Mouse (Mus musculus) layer of hippocampus, adult 18-20 months (tissue): ENCODE measurements around the gene Adipor1. TPM values are rescaled to one million over a fixed set of nuclear protein-coding genes. Genes with fewer than 3 reads are reported as not detected.

Source experiments
- DNase-seq, 2 experiments: peaks; one replicate each; pipeline ENCODE4 v3.0.0; 2022; ENCODE audit warnings: low spot score in 2 of 2
- long read RNA-seq: library from polyadenylated mRNA; stranded (forward); transcript quantifications from one replicate; pipeline ENCODE4 v2.0.0, GENCODE M21; 2021
- total RNA-seq, 2 experiments: library from RNA; stranded (reverse); gene quantifications; 2 replicates each; pipeline ENCODE4 v1.2.3; 2021

Adipor1 gene
- total RNA-seq: 10 to 100 TPM; 58.0 to 60.7 TPM
- long read RNA-seq, transcript Adipor1-201 (8 exons, 3,123 nt): major isoform, 149 of 219 reads
- long read RNA-seq, transcript Adipor1-202 (8 exons, 3,446 nt): minor isoform, 57 of 219 reads
- long read RNA-seq, partial matches to known transcripts: 3 of 219 reads
- long read RNA-seq, other reads (novel, unspliced or antisense): 10 of 219 reads

DNA sequence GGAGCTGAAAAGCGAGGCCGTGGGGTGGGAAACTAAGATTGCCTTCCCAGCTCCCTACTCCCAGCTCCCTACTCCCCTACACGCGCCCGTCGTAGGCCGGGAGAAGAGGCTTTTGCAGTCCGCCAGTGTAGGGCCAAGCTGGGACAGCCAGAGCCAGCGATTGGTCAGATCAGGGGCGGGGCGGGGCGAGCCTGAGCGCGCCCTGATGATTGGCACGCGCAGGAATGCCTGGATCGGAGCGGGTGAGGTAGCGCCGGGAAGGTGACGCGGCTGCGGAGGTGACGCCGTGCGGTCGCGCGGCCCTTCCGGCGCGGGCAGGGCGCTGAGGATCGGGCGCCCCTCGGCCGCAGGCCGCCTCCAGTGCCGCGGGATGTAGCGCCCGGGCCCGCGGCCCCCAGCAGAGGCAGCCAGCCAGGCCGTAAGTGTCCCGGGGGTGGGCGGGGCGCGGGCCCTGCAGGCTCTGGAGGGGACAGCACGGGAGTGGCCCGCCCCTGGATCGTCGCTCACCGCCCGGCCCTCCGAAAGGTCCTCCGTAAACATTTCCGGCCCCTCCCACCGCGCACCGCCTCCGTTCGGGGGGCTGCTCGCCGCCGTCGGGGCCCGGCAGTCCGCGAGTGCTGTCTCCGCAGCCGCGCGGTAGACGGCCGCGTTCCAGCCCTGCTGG is at the start of gene Adipor1:
Gene Adipor1 (plus strand): TSS at position 211 of the 664 bp plus-strand sequence.
- DNase-seq: peak; percentile 97 to 98

DNA sequence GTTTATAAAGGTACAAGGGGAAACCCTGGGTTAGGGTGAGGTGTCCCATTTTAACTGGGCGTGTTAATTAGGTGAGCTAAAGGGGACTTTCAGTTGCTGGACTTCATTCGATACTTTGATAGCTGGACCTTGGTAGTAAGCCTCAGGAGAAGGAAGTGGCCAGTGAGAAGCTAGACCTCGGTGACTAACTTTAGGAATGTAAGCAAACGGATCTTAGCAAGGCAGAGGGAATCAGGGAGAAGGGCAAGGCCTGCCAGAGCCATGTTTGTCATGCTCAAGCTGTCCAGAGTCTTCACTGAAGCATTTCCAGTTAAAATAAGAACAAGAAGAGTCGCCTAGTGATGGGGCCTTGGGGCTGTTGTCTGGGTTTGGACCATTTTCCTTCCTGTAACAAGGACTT is 49.7 kb upstream of the Adipor1 start:
- no peak for DNase-seq

DNA sequence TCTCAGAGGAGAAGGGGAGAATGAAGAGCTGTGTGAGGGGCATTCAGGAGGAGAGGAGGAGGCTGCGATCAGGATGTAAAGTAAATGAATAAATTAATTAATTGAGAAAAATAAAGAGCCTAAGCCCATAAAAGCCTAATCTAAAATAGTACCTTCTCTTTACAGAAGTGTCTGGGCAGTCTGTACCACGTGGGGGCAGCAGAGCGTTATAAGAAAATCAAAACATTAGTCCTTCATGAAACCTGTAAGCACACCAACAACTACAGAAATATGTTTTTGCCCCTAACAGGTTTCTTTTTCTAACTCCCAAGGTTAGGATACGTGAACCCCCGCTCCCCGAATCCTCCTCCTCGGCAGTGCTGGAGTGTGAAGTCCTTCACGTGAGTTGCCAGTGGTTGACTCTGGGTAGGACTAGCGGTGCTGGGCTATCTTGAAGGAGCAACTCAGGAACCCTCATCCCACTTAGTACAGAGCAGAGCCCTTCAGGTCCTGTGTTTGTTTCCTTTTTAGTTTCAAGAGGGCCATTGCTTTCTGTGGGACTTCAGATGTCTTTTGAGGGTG is 46.3 kb upstream of the Adipor1 start:
- DNase-seq: peak in 1 of 2 experiments; percentile 75

DNA sequence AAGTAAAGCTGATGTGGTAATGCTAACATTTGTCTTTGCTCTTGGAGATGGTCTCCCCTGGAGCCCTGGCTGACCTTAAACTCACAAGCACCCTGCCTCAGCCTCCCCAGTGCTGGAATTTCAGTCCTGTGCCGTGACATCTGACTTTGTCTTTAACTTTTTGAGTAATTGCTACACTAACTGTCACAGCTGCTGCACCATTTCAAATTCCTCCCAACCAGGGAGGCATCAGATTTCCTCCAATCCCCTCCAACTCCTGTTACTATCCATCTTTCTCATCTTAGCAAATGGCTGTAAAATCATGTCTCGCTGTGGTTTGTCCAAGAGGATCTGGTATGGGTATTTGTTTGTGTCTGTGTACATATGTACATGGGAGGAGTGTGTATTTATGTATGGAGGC is 41.1 kb upstream of the Adipor1 start:
- no peak for DNase-seq

DNA sequence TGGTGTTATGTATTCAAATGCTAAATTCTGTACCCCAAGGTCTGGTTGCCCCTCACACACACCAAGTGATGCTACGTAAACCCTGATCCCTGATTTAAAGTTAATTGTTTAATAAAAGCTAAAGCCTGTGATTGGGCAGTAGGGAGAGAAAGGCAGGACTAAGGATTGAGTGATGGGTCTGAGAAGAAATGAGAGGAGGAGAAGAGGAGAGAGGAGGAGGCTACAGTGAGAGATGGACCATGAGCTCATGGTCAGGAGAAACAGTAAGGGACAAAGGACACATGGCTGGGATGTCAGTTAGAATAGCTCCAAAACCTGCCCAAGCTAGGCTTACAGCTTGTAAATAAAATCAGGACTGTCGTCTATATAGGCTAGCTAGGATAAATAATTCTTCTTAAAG is 34.1 kb upstream of the Adipor1 start:
- DNase-seq: no peak

DNA sequence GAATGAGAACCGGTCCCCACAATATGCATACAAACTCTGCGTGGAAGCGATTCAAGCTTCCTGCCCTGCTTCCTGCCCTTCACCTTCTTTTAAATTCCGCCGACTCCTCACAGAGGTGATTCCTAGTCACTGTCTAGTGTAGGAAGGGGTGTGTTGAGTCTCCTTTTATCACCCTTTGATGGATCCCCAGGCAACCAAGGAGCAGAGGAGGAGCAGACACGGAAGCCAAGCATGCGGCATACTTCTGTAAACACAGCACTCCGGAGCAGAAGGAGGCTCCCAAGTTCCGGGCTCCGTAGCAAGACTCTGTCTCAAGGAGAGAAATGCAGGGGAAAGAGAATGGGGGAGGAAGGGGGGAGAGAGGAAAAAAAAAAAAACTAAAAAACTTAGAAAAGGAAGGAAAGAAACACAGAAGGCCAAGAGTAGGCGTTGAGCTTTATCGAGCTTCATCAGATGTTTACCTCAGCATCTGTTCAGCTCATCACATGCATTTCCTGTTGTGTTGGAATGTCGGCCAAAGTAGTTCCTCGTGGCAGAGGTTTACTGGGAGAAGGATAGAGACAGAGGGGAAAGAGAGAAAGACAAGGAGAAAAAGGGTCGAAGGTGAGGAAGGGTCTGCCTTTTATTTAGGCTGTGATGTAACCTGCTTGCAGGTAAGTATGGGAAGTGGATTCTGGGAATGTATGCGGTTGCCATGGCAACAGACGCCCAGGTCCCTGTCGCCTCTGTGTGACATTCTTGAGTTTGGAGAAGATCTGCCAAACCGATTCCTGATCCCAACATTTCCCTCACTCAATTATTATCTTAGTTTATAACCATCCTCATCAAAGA is 33.2 kb upstream of the Adipor1 start:
- DNase-seq: peak in 1 of 2 experiments; percentile 38

DNA sequence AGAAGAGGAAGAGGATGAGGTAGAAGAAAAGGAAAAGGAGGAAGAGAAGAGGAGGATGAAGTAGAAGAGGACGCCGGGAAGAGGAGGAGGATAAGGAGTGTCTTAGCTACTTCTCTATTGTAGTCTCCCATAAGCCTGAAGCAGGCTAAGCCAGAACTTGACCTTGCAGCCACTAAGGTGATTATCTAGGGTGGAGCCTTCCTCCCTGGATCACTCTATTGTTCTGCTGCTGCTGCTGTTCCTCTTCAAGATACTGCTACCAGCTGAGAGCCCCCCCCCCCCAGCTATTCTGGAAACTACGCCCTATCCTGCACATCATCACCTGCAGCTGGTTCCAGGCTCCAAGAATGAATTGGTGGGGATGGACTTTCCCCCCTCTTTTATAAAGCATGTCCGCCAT is 30.6 kb upstream of the Adipor1 start:
- DNase-seq: no peak

DNA sequence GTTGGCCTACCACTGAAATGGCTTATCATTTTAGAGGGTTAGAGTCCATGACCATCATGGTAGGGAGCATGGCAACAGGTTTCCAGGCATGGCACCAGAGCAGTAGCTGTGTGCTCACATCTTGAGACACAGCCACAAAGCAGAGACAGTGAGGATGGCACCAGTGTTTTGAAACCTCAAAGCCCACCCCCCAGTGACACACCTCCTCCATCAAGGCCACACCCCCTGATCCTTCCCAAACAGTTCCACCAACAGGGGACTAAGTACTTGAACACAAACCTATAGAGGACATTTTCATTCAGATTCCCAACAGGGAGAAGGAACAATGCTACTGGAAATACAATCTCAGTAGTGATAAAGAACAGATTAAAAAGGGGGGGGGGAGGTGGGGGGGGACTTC is 30.0 kb upstream of the Adipor1 start:
- no peak for DNase-seq

DNA sequence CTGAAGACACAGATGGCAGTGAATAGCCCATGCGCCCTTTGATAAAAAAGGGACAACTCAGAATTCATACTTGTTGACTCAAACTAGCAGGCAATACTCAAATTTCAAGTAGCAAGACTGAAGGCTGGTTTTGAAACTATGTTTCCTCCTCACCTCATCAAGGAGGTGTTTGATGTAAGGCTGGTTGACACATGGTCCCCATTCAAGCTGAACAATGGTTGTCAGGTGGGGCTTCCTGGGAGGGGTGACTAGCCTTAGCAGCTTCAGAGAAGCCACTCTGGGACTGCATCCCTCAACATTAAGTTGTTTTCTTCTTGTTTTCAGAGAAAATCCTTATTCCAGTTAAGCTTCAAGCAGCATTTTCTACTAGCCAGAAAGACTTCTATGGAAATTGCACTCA is 29.5 kb upstream of the Adipor1 start, which contains the start of gene 4933406M09Rik:
Gene 4933406M09Rik (plus strand): TSS at position 275 of the 400 bp plus-strand sequence.
- no peak for DNase-seq

DNA sequence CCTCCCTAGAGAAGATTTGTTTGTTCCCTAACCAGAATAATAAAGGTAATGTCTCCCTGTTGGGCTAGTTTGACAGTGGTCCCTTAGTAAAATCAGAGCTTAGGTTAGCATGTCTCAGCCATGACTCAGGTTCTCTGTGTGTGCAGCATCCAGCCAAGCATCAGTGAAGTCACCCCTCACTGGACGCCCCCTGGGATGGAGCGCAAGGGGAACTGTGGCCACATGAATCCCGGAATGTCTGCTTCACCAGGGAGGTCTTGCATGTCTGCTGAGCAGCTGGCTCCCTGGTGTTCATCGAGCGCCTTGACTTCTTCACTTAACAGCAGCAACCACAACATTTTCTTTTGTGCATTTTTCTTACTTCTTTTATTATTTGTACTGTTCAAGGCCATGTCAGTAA is 21.4 kb upstream of the Adipor1 start:
- no peak for DNase-seq

DNA sequence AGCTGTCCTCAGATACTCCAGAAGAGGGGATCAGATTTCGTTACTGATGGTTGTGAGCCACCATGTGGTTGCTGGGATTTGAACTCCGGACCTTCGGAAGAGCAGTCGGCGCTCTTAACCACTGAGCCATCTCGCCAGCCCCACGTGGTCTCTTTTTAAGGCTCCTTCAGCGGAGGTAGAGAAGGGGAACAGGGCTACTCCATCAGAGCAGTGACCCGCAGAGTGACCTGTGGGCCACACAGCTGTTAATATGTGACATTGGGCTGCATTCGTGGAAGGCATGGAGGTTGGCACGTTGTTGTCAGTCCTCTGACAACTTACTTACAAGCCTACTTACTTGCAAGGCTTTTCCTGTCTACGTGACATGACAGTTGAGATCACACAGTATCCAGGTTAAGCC is 17.0 kb upstream of the Adipor1 start:
- no peak for DNase-seq

DNA sequence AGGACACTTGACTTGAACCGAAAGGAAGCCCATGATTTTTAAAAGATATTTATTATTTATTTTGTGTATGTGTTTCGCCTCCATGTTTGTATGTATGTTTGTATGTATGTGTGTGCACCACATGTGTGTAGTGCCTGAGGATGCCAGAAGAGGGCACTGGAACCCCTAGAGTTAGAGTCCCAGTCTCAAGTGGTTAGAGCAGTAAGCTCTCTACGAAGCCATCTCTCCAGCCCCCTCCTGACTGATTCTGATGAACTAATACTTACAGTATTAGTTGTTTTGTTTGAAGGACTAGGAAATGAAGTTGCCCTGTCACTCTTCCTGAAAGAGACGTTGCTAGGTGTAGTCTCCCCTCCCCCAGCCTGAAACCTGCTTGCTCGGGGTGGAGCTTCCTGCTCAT is 15.4 kb upstream of the Adipor1 start:
- DNase-seq: no peak

DNA sequence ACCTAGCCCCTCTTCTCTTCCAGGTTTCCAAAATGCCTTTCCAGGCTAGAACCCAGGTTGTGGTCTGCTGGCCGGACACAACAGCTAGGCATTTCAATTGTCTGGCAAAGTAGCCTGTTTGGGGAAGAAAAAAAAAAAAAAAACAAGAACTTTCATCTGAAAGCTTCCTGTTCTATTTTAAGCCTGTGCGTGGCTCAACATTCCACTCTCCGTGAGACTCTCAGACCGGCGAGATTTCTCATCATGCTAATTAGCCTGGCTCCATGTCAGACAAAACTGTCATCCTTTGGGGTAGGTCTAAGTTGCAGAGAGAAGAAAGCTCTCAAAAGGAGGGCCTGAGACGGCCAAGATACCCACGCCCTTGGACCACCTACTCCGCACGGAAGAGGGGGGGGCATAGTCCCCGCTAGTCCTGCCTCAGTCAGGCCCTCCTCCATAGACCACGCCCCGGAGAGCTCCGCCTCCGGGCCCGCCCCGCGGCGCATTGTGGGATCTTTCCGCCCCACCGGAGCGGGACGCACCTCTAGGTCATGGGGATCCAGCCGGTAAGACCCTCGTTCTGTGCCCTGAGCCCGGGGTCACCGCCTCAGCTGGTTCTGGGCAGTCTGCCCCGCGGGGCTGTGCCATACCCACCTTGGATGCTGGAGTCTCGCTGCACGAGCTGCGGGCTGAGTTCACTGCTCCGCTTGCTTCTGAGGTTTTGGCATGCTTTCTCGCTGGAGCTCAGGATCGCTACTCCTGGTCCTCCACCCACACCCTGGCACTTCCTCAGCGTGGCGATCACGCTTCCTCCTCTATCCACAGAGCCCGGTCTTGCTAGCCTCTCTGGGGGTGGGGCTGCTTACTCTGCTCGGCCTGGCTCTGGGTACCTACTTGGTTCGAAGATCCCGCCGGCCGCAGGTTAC is 9.4 kb upstream of the Adipor1 start, which contains the start of gene Cyb5r1:
Gene Cyb5r1 (plus strand): TSS at position 51 of the 905 bp plus-strand sequence.
- peak; percentile 44 to 55 for DNase-seq

DNA sequence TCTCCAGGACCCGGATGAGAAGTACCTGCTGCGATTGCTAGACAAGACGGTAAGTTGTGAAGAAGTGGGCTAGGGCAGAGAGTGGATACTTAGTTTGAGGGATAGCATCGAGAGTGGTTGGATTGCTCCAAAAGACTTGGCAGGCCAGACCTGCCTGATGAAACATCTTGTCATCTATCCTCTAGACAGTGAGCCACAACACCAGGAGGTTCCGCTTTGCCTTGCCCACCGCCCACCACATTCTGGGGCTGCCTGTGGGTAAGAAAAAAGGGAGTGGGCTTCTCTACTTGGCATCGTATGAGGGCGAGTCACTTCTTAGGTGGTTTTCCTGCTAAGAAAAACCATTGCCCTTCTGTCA is 8.8 kb upstream of the Adipor1 start:
- DNase-seq: no peak

DNA sequence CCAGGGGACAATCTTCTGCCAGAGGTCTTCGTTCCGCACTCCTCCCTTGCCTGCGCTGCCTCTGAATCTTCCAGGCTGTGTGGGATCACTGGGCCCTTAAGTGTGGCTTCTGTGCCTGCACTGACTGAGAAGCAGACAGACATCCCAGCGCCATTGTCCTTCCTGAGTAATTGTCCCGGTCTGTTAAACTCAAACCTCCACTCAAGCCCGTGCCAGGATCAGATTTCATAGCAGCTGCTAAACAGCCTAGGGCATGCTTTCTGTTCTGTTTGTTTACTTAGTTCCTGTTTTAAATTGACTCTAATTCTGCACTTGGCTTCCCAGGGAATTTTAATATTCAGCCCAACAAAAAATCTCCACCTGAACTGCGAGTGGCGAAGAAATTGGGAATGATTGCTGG is 7.1 kb upstream of the Adipor1 start:
- no peak for DNase-seq

DNA sequence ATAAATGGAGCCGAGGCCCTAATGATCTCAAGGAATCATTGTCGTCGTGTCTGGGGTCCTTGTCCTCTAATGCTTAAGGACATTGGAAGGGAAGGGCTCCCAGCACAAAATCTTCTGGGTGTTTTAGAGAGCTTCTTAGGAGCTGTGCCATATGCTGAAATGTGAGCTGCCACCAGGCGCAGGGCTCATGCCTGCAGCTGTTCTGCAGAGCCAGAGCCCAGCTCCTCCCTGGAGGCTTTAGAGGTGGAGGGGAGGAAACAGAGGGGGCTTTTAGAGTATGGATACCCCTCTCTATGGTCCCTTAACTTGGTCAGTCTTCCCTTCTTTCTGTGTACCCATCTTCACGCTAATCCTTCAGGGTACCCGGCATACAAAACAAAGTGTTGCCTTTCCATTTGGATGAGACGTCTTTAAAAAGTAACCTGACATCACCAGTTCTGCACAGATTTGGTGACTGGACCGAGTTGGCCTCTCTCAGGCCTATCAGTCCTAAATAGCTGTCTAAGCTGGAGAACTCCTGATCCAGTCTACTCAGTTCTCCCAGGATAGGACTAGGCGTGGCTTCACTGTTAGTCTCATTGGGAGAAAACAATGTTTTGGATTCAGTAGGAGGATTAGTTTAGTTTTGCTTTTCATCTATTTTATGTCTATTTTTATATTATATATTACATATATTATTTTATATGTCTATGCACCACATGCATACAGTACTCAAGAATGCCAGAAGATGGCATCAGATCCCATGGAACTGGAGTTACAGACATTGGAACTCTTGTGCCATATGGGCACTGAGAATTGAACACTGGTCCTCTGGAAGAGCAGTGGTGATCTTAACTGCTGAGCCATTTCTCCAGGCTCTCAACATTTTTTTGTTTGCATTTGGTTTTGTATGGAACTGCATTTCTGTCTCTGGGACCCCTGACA is 3.2 kb upstream of the Adipor1 start:
- no peak for DNase-seq

DNA sequence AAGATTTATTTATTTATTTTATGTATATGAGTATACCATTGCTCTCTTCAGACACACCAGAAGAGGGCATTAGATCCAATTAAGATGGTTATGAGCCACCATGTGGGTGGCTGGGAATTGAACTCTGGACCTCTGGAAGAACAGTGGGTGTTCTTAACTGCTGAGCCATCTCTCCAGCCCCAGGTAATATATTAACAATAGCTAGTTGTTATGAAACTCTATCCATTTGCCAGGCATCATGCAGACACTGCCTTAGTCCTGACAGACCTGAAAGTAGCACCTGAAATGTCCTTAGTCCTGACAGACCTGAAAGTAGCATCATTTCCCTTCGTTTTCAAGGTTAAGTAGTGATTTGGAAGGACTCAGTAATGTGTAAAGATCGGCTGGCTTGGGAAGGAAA is 1.1 kb upstream of the Adipor1 start:
- no peak for DNase-seq

DNA sequence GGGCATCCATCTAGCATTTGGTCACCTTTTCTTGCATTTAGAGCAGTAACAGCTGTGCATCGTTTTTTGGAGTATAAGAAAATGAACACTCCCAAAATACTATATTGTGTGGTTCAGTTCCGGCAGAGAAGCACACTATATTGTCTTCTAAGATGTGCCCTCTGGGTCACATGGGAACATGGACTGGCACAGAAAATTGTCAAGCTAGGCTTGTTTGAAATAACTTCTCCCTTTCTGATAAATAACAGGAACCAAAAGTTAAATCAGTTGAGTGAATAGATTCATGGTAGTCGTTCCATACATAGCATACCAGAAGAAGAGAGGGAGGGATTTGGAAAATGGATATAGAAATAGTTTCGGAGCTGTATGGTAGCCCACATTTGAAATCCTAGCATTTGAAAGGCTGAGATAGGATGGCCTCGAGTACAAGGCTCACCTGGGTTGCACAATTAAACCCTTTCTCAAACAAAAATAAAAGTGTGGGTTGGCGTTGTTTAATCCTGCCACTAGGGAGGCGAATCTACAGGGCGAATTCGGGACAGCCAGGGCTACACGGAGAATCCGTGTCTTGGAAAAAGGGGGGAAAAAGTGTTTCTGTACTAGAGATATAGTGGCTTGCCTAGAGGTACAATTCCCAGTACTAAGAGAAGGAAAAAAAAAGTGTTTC is 544 bp upstream of the Adipor1 start:
- no peak for DNase-seq

DNA sequence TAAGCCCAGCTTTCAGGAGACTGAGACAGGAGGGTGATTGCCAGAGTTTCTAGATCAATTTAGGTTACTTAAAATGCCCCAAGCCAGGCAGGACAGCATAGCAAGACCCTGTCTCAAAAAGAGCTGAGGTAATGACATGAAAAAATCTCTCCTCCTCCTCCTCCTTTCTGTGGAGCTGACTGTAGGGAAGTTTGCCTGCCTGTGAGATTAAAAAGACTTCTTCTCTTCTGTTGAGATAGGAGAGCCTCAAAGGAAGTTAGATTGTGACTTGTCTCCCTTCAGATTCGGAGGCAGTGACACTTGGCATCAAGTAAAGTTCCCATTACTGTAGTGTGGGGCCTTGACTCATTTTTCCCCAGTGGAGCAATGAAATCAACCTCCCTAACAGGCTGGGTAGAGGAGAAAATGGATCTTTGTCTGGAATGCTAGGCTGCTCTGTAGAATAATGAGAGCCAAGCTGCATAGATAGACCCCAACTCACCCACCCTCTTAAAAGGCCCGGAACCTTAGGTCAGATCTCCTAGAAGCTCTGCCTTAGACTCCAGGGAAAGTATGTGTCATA is 3.3 kb downstream of the Adipor1 start:
- no peak for DNase-seq
